Mouse (Mus musculus) stomach, embryonic 15.5 days (tissue): ENCODE measurements around the gene Rasa1. TPM values are rescaled to one million over a fixed set of nuclear protein-coding genes. Genes with fewer than 3 reads are reported as not detected.

Experiments
- ATAC-seq: fragments of 200-750 bp; cut with Nextera tagmentation; 2 replicates; pipeline ENCODE4 v1.8.0; 2017; ENCODE audit warnings: low read depth, moderate number of reproducible peaks, moderate TSS enrichment; ENCODE audit not compliant: insufficient read depth, low FRiP score
- H3K27ac ChIP-seq: fragments of 300-500 bp; sonication (generic); 2 replicates; pipeline ENCODE4 v1.5.1; 2015; ENCODE audit warnings: mild to moderate bottlenecking, inconsistent platforms
- H3K27me3 ChIP-seq: fragments of 300-500 bp; sonication (generic); replicated peaks from 2 replicates; pipeline ENCODE4 v1.6.1; 2015; ENCODE audit warnings: inconsistent platforms
- H3K36me3 ChIP-seq: fragments of 300-500 bp; sonication (generic); 2 replicates; pipeline ENCODE4 v1.6.1; 2015; ENCODE audit warnings: inconsistent platforms
- H3K4me1 ChIP-seq: fragments of 300-500 bp; sonication (generic); 2 replicates; pipeline ENCODE4 v1.6.1; 2015; ENCODE audit warnings: inconsistent platforms
- H3K4me2 ChIP-seq: fragments of 300-500 bp; sonication (generic); 2 replicates; pipeline ENCODE4 v1.6.1; 2015; ENCODE audit warnings: mild to moderate bottlenecking, inconsistent platforms
- H3K4me3 ChIP-seq: fragments of 300-500 bp; sonication (generic); replicated peaks from 2 replicates; pipeline ENCODE4 v1.5.1; 2015; ENCODE audit warnings: inconsistent platforms
- H3K9ac ChIP-seq: fragments of 300-500 bp; sonication (generic); 2 replicates; pipeline ENCODE4 v1.6.1; 2015; ENCODE audit warnings: inconsistent platforms
- H3K9me3 ChIP-seq: fragments of 300-500 bp; sonication (generic); 2 replicates; pipeline ENCODE4 v1.6.1; 2016; ENCODE audit warnings: inconsistent platforms
- WGBS: fragments of 180-500 bp; shearing (Covaris S2); methylation state at CpG from one replicate; pipeline ENCODE4 v1.1.7; 2015; 5-methylcytosine and 5-hydroxymethylcytosine counted together
- polyA plus RNA-seq: library from polyadenylated mRNA; unstranded; fragments of >200 nt; fragmentation: Nextera tagmentation; extraction: Ambion mirVana; gene quantifications from 2 replicates; pipeline ENCODE4 v1.2.1, GENCODE M21; 2015

Gene Rasa1
- polyA plus RNA-seq = 39.0 and 41.0 TPM in 2 replicates

DNA sequence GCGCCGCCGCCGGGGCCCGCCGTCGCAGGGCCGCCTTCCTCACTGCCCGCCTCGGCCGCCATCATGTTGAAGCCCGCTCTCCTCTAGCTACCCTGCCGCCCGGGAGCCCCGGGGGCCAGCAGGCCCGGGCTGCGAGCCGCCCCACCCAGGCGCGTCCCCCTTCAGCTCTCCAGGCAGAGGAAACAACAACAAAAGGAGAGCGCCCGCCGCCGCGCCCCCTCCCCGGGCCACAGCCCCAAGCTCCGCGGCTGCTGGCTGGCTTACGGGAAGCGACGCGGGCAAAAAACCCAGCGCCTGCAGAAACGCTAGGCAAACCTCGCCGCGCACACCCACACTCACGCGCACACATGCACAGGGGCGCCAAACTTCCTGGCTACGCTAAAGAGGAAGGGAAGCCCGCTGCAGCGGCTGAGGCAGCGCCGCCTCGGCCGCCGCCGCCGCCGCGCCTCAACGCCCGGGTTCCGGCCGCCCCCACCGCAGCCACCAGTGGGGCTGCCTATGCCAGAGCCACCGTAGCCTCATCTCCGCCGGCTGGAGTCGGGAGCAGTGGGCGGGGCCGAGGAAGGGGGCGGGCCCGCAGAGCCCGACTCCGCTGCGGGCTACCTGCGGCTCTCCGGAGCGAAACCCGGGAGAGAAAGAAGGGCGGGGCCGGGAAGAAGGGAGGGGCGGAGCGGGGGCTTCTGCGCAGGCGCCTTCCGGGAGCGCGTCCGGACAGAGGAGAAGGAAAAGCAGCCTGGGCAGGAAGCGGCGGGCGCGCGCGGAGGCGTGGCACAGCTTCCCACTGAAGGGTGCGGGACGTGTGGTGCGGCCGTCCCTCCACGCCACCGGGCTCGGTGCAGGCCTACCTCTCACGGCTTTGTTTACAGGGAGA lies at the start of gene Rasa1:
Gene Rasa1 (minus strand): TSS at position 288 of the 871 bp plus-strand sequence.
- WGBS = under 1% methylated on average over 84 of the region's 97 CpGs
- H3K27ac ChIP-seq = peak within 1 kb of the TSS; percentile 100
- no peaks in the 10 kb centered on the region for H3K9me3 ChIP-seq
- H3K4me1 ChIP-seq = no peaks in the 10 kb centered on the region
- H3K4me2 ChIP-seq = peak within 1 kb of the TSS; percentile 62
- peak within 1 kb of the TSS; percentile 100 for H3K9ac ChIP-seq
- H3K27me3 ChIP-seq = no peaks in the 10 kb centered on the region
- ATAC-seq = peak; percentile 99
- H3K36me3 ChIP-seq = no peaks in the 10 kb centered on the region
- peak within 1 kb of the TSS; percentile 99 for H3K4me3 ChIP-seq

- Histone ChIP-seq H3K27me3 (no peaks in the 10 kb centered on the region), H3K36me3 (no peaks in the 10 kb centered on the region), H3K9me3 (no peaks in the 10 kb centered on the region), H3K4me3 (no peak overlapping the region), H3K9ac (no peak overlapping the region), H3K4me1 (no peaks in the 10 kb centered on the region), H3K27ac (no peak overlapping the region), H3K4me2 (no peak overlapping the region)
- ATAC-seq = no peak
- 64% methylated on average over 2 of the region's 2 CpGs for WGBS
Observed at GRCm38 (mm10) chr13:85311547-85311946, 22.6 kb upstream of the Rasa1 start.

DNA sequence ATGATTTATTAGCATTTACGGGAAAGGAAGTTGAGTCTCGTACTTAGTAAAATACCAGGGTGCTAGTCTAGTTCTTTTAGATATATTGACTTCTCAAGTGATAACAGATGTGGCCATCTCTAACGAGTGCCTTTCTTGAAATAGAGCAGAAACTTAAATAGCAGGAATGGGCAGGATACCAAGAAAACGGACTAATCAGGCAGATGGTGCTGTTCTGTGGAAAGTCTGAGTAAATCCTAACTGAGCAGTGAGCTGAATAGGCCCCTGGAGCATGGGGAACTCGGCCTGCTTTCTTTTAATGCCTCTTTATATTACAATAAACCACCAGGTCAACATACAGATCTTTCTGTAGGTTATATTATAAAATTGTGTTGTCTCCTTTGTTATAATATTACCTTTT lies 22.0 kb upstream of the Rasa1 start:
- H3K27ac ChIP-seq = no peak overlapping the region
- H3K4me2 ChIP-seq = no peak overlapping the region
- no peaks in the 10 kb centered on the region for H3K9me3 ChIP-seq
- no peak overlapping the region for H3K4me3 ChIP-seq
- no peaks in the 10 kb centered on the region for H3K27me3 ChIP-seq
- ATAC-seq = no peak
- WGBS = 51% methylated on average over 5 of the region's 5 CpGs
- no peaks in the 10 kb centered on the region for H3K4me1 ChIP-seq
- H3K36me3 ChIP-seq = no peaks in the 10 kb centered on the region
- H3K9ac ChIP-seq = no peak overlapping the region

DNA sequence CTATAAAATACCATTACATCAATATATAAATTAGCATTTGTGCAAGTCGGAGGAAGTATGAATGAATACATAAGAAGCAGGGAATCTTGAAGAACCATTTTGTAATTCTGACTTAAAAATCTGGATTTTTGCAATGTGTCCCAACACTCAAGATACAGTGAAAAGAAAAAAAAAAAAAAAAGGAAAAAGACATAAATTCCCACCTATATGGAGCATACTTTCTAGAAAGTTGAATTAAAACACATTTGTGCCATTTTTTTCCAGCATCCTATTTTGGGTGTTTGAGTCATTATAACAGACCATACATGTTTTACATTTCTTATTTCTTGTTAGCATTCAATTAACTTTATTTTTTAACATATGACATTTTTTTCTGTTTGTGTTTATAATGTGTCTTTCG lies 21.6 kb upstream of the Rasa1 start:
- Histone ChIP-seq H3K4me1 (no peaks in the 10 kb centered on the region), H3K27me3 (no peaks in the 10 kb centered on the region), H3K9me3 (no peaks in the 10 kb centered on the region), H3K4me2 (no peak overlapping the region), H3K9ac (no peak overlapping the region), H3K4me3 (no peak overlapping the region), H3K36me3 (no peaks in the 10 kb centered on the region), H3K27ac (no peak overlapping the region)
- no peak for ATAC-seq
- WGBS = 85% methylated on average over 2 of the region's 2 CpGs

GRCm38 (mm10) chr13:85306039-85306438 lies 17.1 kb upstream of the Rasa1 start:
- no peak overlapping the region for H3K4me3 ChIP-seq
- H3K36me3 ChIP-seq = no peaks in the 10 kb centered on the region
- no peak overlapping the region for H3K9ac ChIP-seq
- no peak for ATAC-seq
- no peak overlapping the region for H3K27ac ChIP-seq
- H3K4me2 ChIP-seq = no peak overlapping the region
- no peaks in the 10 kb centered on the region for H3K4me1 ChIP-seq
- no peaks in the 10 kb centered on the region for H3K9me3 ChIP-seq
- H3K27me3 ChIP-seq = no peaks in the 10 kb centered on the region

DNA sequence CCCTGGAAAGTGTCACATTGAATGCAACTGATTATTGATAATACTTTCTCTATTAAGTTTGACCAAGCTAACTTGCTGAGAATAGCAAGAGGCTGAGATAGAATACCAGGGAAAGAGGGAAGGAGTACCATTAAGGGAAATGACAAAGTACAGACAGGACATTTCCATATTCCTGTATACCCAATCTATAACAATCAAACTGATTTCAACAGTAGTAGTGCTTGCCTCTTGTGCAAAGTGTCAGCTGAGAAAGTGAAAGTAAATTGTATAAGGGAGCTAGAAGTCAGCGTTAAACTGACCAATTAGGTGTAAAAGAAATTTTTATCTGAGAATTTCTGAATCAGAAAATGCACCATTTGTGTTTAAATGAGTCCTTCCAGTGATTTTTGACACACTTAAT lies 1.7 kb upstream of the Rasa1 start:
- Histone ChIP-seq H3K9ac (no peak overlapping the region), H3K9me3 (no peaks in the 10 kb centered on the region), H3K27me3 (no peaks in the 10 kb centered on the region), H3K4me1 (no peaks in the 10 kb centered on the region), H3K4me2 (peak overlapping the region; percentile 13; the same call in 1 of the 2 replicates), H3K36me3 (no peaks in the 10 kb centered on the region), H3K27ac (no peak overlapping the region), H3K4me3 (no peak overlapping the region)
- ATAC-seq = no peak
- WGBS = 59% methylated on average over 1 of the region's 1 CpGs

DNA sequence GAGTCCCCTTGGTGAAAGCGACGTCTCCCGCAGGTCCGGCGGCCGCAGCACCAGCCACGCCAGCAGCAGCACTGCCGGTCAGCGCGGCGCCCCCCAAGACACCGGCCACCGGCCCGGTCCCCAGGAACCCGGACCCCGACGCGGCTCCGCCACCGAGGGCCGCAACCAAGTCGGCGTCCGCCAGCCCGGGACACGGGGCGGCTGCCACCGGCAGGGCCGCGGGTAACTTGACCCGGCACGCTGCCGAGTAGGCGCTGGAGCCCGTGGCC lies 422 bp downstream of the Rasa1 start:
- Histone ChIP-seq H3K9me3 (no peaks in the 10 kb centered on the region), H3K4me1 (no peaks in the 10 kb centered on the region), H3K4me2 (peak overlapping the region; percentile 62), H3K4me3 (peak overlapping the region; percentile 99), H3K27ac (peak overlapping the region; percentile 100), H3K36me3 (no peaks in the 10 kb centered on the region), H3K9ac (peak overlapping the region; percentile 100), H3K27me3 (no peaks in the 10 kb centered on the region)
- WGBS = under 1% methylated on average over 35 of the region's 35 CpGs
- no peak for ATAC-seq

GRCm38 (mm10) chr13:85287876-85288573 lies 905 bp downstream of the Rasa1 start:
- Histone ChIP-seq H3K4me2 (peak overlapping the region; percentile 62), H3K27me3 (no peaks in the 10 kb centered on the region), H3K9me3 (no peaks in the 10 kb centered on the region), H3K36me3 (no peaks in the 10 kb centered on the region), H3K4me3 (peak overlapping the region; percentile 99), H3K4me1 (no peaks in the 10 kb centered on the region), H3K9ac (peak overlapping the region; percentile 100), H3K27ac (peak overlapping the region; percentile 100)
- ATAC-seq = no peak
- under 1% methylated on average over 25 of the region's 25 CpGs for WGBS

GRCm38 (mm10) chr13:85282626-85283025 lies 6.3 kb downstream of the Rasa1 start:
- no peaks in the 10 kb centered on the region for H3K36me3 ChIP-seq
- ATAC-seq = no peak
- H3K4me2 ChIP-seq = no peak overlapping the region
- H3K27ac ChIP-seq = no peak overlapping the region
- no peaks in the 10 kb centered on the region for H3K9me3 ChIP-seq
- no peaks in the 10 kb centered on the region for H3K4me1 ChIP-seq
- H3K4me3 ChIP-seq = no peak overlapping the region
- no peaks in the 10 kb centered on the region for H3K27me3 ChIP-seq
- no peak overlapping the region for H3K9ac ChIP-seq

DNA sequence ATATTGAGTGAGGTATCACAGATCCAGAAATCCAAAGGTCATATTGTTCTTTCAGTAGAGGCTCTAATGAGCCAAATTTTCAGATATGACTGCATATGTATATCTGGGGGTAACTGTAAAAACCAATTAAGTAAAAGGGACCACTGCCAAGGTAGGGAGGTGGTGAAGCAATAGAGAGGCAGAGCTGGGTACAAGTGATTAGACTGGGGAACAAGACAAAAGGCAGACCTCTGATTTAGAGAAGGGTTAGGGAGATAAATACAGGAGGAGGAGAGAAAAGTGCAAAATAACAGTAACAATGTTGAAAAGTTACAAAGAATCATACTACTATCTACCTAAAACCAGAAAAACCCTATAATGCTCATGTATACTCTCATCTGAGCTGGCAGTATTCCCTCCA lies 10.0 kb downstream of the Rasa1 start:
- H3K4me1 ChIP-seq = no peaks in the 10 kb centered on the region
- no peaks in the 10 kb centered on the region for H3K27me3 ChIP-seq
- H3K9ac ChIP-seq = no peak overlapping the region
- no peaks in the 10 kb centered on the region for H3K36me3 ChIP-seq
- H3K4me2 ChIP-seq = no peak overlapping the region
- no peak for ATAC-seq
- no peaks in the 10 kb centered on the region for H3K9me3 ChIP-seq
- no peak overlapping the region for H3K27ac ChIP-seq
- no peak overlapping the region for H3K4me3 ChIP-seq

- Histone ChIP-seq H3K4me3 (no peak overlapping the region), H3K36me3 (no peaks in the 10 kb centered on the region), H3K9me3 (no peaks in the 10 kb centered on the region), H3K27me3 (no peaks in the 10 kb centered on the region), H3K9ac (no peak overlapping the region), H3K4me1 (no peaks in the 10 kb centered on the region), H3K4me2 (no peak overlapping the region), H3K27ac (no peak overlapping the region)
- WGBS = 79% methylated on average over 1 of the region's 1 CpGs
- ATAC-seq = no peak
Observed at GRCm38 (mm10) chr13:85274572-85274971, 14.4 kb downstream of the Rasa1 start.

DNA sequence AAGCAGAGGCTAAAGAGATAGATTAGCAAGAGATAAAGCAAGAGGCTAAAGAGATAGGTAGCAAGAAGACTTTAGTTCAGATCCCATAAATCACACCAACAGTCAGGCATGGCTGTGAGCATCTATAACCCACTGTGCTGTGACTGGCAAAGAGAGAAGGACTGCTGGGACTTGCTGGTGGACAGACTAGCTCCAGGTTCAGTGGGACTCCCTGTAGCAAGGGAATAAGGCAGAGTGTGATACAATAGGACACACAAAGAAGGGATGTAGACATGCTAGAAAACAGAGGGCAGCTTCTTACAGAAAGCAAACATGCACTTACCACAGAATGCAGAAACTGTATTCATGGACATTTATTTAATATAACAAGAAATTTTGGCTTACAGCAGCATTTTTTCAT lies 15.1 kb downstream of the Rasa1 start:
- H3K4me1 ChIP-seq = no peaks in the 10 kb centered on the region
- ATAC-seq = no peak
- no peaks in the 10 kb centered on the region for H3K36me3 ChIP-seq
- no peak overlapping the region for H3K4me2 ChIP-seq
- H3K27ac ChIP-seq = no peak overlapping the region
- H3K9me3 ChIP-seq = no peaks in the 10 kb centered on the region
- H3K9ac ChIP-seq = no peak overlapping the region
- H3K4me3 ChIP-seq = no peak overlapping the region
- H3K27me3 ChIP-seq = no peaks in the 10 kb centered on the region
